Mouse (Mus musculus): ENCODE measurements around the gene Chst11. TPM values are rescaled to one million over a fixed set of nuclear protein-coding genes. Genes with fewer than 3 reads are reported as not detected.
A peak's percentile ranks its signal among the peaks of the same experiment; 100 is the strongest.

The Chst11 gene
- total and polyA plus RNA-seq, 2 experiments = 0.09 to 0.16 TPM

DNA sequence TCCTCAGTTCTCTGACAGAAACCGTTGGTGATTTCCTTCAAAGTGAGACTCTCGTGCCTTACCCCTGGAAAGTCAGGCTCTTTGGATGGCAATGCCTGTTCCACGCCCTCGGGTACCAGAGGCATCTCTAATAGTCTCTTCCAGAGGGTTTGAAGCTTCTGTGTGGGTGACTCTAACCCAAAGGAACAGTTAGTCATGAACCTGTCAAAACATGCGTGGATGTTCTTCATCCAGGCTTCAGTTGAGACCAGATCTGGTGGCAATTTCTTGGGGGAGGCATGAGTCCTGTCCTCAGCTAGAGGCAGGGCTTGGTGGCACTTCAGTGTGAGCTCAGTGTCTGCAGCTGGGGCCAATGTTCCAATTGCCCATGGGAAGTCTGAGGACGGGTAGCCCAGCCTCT is 80.9 kb downstream of the Chst11 start:
- no peak for DNase-seq (ENCODE audit: extremely low read depth, low read depth, low spot score)
- Histone ChIP-seq H3K4me3 (ENCODE audit: insufficient read depth, low read depth, low read length) (no peak overlapping the region), H3K4me1 (ENCODE audit: control insufficient read depth, insufficient read depth, low read length) (no peaks in the 10 kb centered on the region), H3K9ac (ENCODE audit: low read depth, low read length) (no peak overlapping the region), H3K36me3 (ENCODE audit: control insufficient read depth, insufficient read depth, low read length) (no peaks in the 10 kb centered on the region), H3K27me3 (ENCODE audit: control insufficient read depth, insufficient read depth, low read length) (no peaks in the 10 kb centered on the region), H3K27ac (replicated peaks; ENCODE audit: insufficient read depth, low read depth, low read length) (no peak overlapping the region), H3K79me2 (ENCODE audit: control insufficient read depth, insufficient read depth, low read length) (no peaks in the 10 kb centered on the region)
- 76% methylated on average over 6 of the region's 6 CpGs for WGBS
- TF ChIP-seq POLR2A (IDR thresholded peaks at IDR 0.05; ENCODE audit: extremely low read depth, insufficient read depth, low read length) (no peak), CTCF (IDR thresholded peaks at IDR 0.05; ENCODE audit: low read depth, low read length) (no peak)

DNA sequence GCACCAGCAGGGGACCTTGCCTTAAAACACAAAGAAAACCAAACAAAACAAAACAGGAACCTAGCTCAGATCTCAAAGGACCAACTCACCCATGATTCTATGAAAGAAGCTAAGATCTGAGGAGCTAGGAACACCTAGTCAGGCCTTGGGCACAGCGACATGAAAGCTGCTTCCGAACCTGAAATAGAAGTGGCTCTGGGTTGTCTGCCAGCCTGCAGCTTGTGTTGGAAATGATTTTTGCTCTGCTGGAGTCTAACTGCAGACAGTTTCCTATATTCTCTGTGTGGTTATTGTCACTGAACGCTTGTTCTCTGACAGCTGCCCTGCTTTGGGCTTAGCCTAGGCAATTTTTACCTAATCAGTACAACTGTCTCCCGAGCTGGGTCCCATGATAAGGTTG is 82.0 kb downstream of the Chst11 start:
- DNase-seq (ENCODE audit: extremely low read depth, low read depth, low spot score) = no peak
- H3K79me2 ChIP-seq (ENCODE audit: control insufficient read depth, insufficient read depth, low read length) = no peaks in the 10 kb centered on the region
- no peak overlapping the region for H3K4me3 ChIP-seq (ENCODE audit: insufficient read depth, low read depth, low read length)
- no peak overlapping the region for H3K9ac ChIP-seq (ENCODE audit: low read depth, low read length)
- no peaks in the 10 kb centered on the region for H3K27me3 ChIP-seq (ENCODE audit: control insufficient read depth, insufficient read depth, low read length)
- no peaks in the 10 kb centered on the region for H3K36me3 ChIP-seq (ENCODE audit: control insufficient read depth, insufficient read depth, low read length)
- no peak overlapping the region for H3K27ac ChIP-seq (replicated peaks; ENCODE audit: insufficient read depth, low read depth, low read length)
- no peaks in the 10 kb centered on the region for H3K4me1 ChIP-seq (ENCODE audit: control insufficient read depth, insufficient read depth, low read length)
- TF ChIP-seq POLR2A (IDR thresholded peaks at IDR 0.05; ENCODE audit: extremely low read depth, insufficient read depth, low read length) = no peak
- no peak for TF ChIP-seq CTCF (IDR thresholded peaks at IDR 0.05; ENCODE audit: low read depth, low read length)
- 86% methylated on average over 4 of the region's 4 CpGs for WGBS

- H3K27me3 ChIP-seq (ENCODE audit: control insufficient read depth, insufficient read depth, low read length) = no peaks in the 10 kb centered on the region
- WGBS = 94% methylated on average over 8 of the region's 8 CpGs
- TF ChIP-seq CTCF (IDR thresholded peaks at IDR 0.05; ENCODE audit: low read depth, low read length) (no peak), POLR2A (IDR thresholded peaks at IDR 0.05; ENCODE audit: extremely low read depth, insufficient read depth, low read length) (no peak)
- DNase-seq (ENCODE audit: extremely low read depth, low read depth, low spot score) = no peak
- no peaks in the 10 kb centered on the region for H3K36me3 ChIP-seq (ENCODE audit: control insufficient read depth, insufficient read depth, low read length)
- H3K4me3 ChIP-seq (ENCODE audit: insufficient read depth, low read depth, low read length) = no peak overlapping the region
- no peak overlapping the region for H3K9ac ChIP-seq (ENCODE audit: low read depth, low read length)
- no peak overlapping the region for H3K27ac ChIP-seq (replicated peaks; ENCODE audit: insufficient read depth, low read depth, low read length)
- no peaks in the 10 kb centered on the region for H3K4me1 ChIP-seq (ENCODE audit: control insufficient read depth, insufficient read depth, low read length)
- H3K79me2 ChIP-seq (ENCODE audit: control insufficient read depth, insufficient read depth, low read length) = no peaks in the 10 kb centered on the region
Measured at GRCm38 (mm10) chr10:83068466-83068865, 83.2 kb downstream of the Chst11 start.

DNA sequence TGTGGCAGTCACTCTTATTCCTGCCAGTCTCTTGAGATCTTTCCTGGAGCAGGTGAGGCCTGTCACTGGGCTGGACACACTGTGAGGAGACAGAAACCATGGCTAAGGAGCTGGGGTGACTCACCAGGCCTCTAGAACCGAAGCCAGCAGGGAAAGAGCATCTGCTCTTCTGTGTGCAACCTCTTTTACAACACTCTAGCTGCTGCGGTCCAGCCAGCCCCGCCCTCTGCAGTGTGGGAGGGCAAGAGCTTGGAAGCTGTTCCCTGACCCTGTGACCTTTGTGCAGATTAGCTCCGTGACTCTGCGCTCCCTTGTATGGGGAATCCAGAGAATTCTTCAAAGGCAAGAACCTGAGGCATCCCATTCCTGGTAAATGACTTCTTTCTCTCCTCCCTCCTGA is 84.5 kb downstream of the Chst11 start:
- Histone ChIP-seq H3K27ac (replicated peaks; ENCODE audit: insufficient read depth, low read depth, low read length) (no peak overlapping the region), H3K27me3 (ENCODE audit: control insufficient read depth, insufficient read depth, low read length) (no peaks in the 10 kb centered on the region), H3K4me1 (ENCODE audit: control insufficient read depth, insufficient read depth, low read length) (no peaks in the 10 kb centered on the region), H3K79me2 (ENCODE audit: control insufficient read depth, insufficient read depth, low read length) (no peaks in the 10 kb centered on the region), H3K4me3 (ENCODE audit: insufficient read depth, low read depth, low read length) (no peak overlapping the region), H3K9ac (ENCODE audit: low read depth, low read length) (no peak overlapping the region), H3K36me3 (ENCODE audit: control insufficient read depth, insufficient read depth, low read length) (no peaks in the 10 kb centered on the region)
- TF ChIP-seq CTCF (IDR thresholded peaks at IDR 0.05; ENCODE audit: low read depth, low read length) = no peak
- TF ChIP-seq POLR2A (IDR thresholded peaks at IDR 0.05; ENCODE audit: extremely low read depth, insufficient read depth, low read length) = no peak
- WGBS = 22% methylated on average over 5 of the region's 5 CpGs
- peak; percentile 41 for DNase-seq (ENCODE audit: extremely low read depth, low read depth, low spot score)

- WGBS = 81% methylated on average over 19 of the region's 19 CpGs
- no peak for DNase-seq (ENCODE audit: extremely low read depth, low read depth, low spot score)
- no peaks in the 10 kb centered on the region for H3K36me3 ChIP-seq (ENCODE audit: control insufficient read depth, insufficient read depth, low read length)
- TF ChIP-seq POLR2A (IDR thresholded peaks at IDR 0.05; ENCODE audit: extremely low read depth, insufficient read depth, low read length) (no peak), CTCF (IDR thresholded peaks at IDR 0.05; ENCODE audit: low read depth, low read length) (no peak)
- H3K4me1 ChIP-seq (ENCODE audit: control insufficient read depth, insufficient read depth, low read length) = no peaks in the 10 kb centered on the region
- no peaks in the 10 kb centered on the region for H3K27me3 ChIP-seq (ENCODE audit: control insufficient read depth, insufficient read depth, low read length)
- no peak overlapping the region for H3K4me3 ChIP-seq (ENCODE audit: insufficient read depth, low read depth, low read length)
- no peak overlapping the region for H3K9ac ChIP-seq (ENCODE audit: low read depth, low read length)
- H3K79me2 ChIP-seq (ENCODE audit: control insufficient read depth, insufficient read depth, low read length) = no peaks in the 10 kb centered on the region
- no peak overlapping the region for H3K27ac ChIP-seq (replicated peaks; ENCODE audit: insufficient read depth, low read depth, low read length)
Measured at GRCm38 (mm10) chr10:83071785-83072580, 86.7 kb downstream of the Chst11 start.

- no peaks in the 10 kb centered on the region for H3K4me1 ChIP-seq (ENCODE audit: control insufficient read depth, insufficient read depth, low read length)
- H3K9ac ChIP-seq (ENCODE audit: low read depth, low read length) = no peak overlapping the region
- no peaks in the 10 kb centered on the region for H3K36me3 ChIP-seq (ENCODE audit: control insufficient read depth, insufficient read depth, low read length)
- no peak overlapping the region for H3K27ac ChIP-seq (replicated peaks; ENCODE audit: insufficient read depth, low read depth, low read length)
- 77% methylated on average over 7 of the region's 7 CpGs for WGBS
- TF ChIP-seq CTCF (IDR thresholded peaks at IDR 0.05; ENCODE audit: low read depth, low read length) (no peak), POLR2A (IDR thresholded peaks at IDR 0.05; ENCODE audit: extremely low read depth, insufficient read depth, low read length) (no peak)
- H3K79me2 ChIP-seq (ENCODE audit: control insufficient read depth, insufficient read depth, low read length) = no peaks in the 10 kb centered on the region
- no peak for DNase-seq (ENCODE audit: extremely low read depth, low read depth, low spot score)
- H3K27me3 ChIP-seq (ENCODE audit: control insufficient read depth, insufficient read depth, low read length) = no peaks in the 10 kb centered on the region
- no peak overlapping the region for H3K4me3 ChIP-seq (ENCODE audit: insufficient read depth, low read depth, low read length)
Measured at GRCm38 (mm10) chr10:83073119-83073518, 87.8 kb downstream of the Chst11 start.

Measured in liver, adult 2 months (tissue).